In genomic region chr4:151773651-151774050, GRCm38 (mm10) we compare ENCODE assay signal across 24 mouse cellular contexts.
"Had no signal": no experiment of that assay in that cellular context is flagged by ENCODE, and none has a peak within 500 bp of the region (broad histone marks: within the 10 kb centered on the region; RNA-seq: fewer than 3 reads in every experiment).

No protein-coding gene starts in this region.

- H3K4me1 ChIP-seq: heart, embryonic 15.5 days; kidney, embryonic 15.5 days had no signal

- ATAC-seq: hindbrain, embryonic 16.5 days; intestine, embryonic 16.5 days had no signal

- H3K9ac ChIP-seq: forebrain, postnatal 0 days; heart, embryonic 13.5 days; heart, embryonic 15.5 days; hindbrain, embryonic 13.5 days; kidney, embryonic 15.5 days; limb, embryonic 13.5 days had no signal

- H3K9me3 ChIP-seq: heart, embryonic 13.5 days; heart, embryonic 15.5 days; hindbrain, embryonic 13.5 days; kidney, embryonic 15.5 days; limb, embryonic 13.5 days had no signal

- H3K4me2 ChIP-seq: heart, embryonic 11.5 days; heart, embryonic 13.5 days; heart, embryonic 15.5 days; hindbrain, embryonic 13.5 days; kidney, embryonic 15.5 days; limb, embryonic 13.5 days had no signal

- H3K27me3 ChIP-seq: heart, embryonic 13.5 days; heart, embryonic 15.5 days; hindbrain, embryonic 13.5 days; kidney, embryonic 15.5 days; limb, embryonic 13.5 days had no signal

- DNase-seq: forebrain, postnatal 0 days; gastrocnemius, postnatal 14 days; gastrocnemius, postnatal 36 days; heart, adult 11 months; heart, adult 2 months; heart, postnatal 14 days; heart, postnatal 36 days; kidney, adult 11 months; kidney, adult 2 months; kidney, adult 9 months; kidney, postnatal 14 days; kidney, postnatal 36 days; layer of hippocampus, adult 9-11 months; layer of hippocampus, postnatal 36 days; left cerebral cortex, postnatal 4 days had no signal

- H3K27ac ChIP-seq: heart, adult 2 months; heart, embryonic 13.5 days; heart, embryonic 15.5 days; hindbrain, embryonic 13.5 days; kidney, embryonic 15.5 days; kidney, postnatal 0 days; limb, embryonic 13.5 days had no signal

- H3K36me3 ChIP-seq: heart, embryonic 15.5 days; hindbrain, embryonic 13.5 days; kidney, embryonic 15.5 days; limb, embryonic 13.5 days had no signal

- H3K4me3 ChIP-seq: heart, adult 2 months; heart, embryonic 13.5 days; heart, embryonic 15.5 days; hindbrain, embryonic 13.5 days; kidney, embryonic 15.5 days; limb, embryonic 13.5 days had no signal
